Mouse (Mus musculus) megakaryocyte, embryonic 14.5 days (primary cell): ENCODE data around the gene Lrmda. TPM values are rescaled to one million over a fixed set of nuclear protein-coding genes. Genes with fewer than 3 reads are reported as not detected.

ENCODE experiments used
- H3K27me3 ChIP-seq: replicated peaks from 2 replicates; pipeline ENCODE3; 2012; ENCODE audit warnings: inconsistent platforms
- H3K36me3 ChIP-seq: replicated peaks from 2 replicates; pipeline ENCODE3; 2012; ENCODE audit warnings: low read length, inconsistent platforms, mixed read lengths
- H3K4me1 ChIP-seq: 2 replicates; pipeline ENCODE4 v1.6.1; 2012; ENCODE audit warnings: inconsistent platforms
- H3K4me3 ChIP-seq: replicated peaks from 2 replicates; pipeline ENCODE3; 2012; ENCODE audit warnings: moderate library complexity, mild to moderate bottlenecking, inconsistent platforms
- H3K9me3 ChIP-seq: 2 replicates; pipeline ENCODE4 v1.6.1; 2012; ENCODE audit warnings: inconsistent platforms
- FLI1 ChIP-seq: IDR thresholded peaks from 2 replicates; pipeline ENCODE4 v1.6.1; 2012; ENCODE audit warnings: low read length, inconsistent platforms, mixed read lengths
- GATA1 ChIP-seq: IDR thresholded peaks from 3 replicates; pipeline ENCODE4 v1.6.1; 2012; ENCODE audit warnings: mixed read lengths, low read length, inconsistent platforms, borderline replicate concordance
- polyA plus RNA-seq: library from polyadenylated mRNA; stranded (reverse); fragments of >175 nt; gene quantifications from 2 replicates; pipeline ENCODE4 v1.2.3, GENCODE M21; 2012; ENCODE audit warnings: low replicate concordance; ENCODE audit not compliant: insufficient read depth

The Lrmda gene
- polyA plus RNA-seq, 1 experiment = 7.1 TPM

DNA sequence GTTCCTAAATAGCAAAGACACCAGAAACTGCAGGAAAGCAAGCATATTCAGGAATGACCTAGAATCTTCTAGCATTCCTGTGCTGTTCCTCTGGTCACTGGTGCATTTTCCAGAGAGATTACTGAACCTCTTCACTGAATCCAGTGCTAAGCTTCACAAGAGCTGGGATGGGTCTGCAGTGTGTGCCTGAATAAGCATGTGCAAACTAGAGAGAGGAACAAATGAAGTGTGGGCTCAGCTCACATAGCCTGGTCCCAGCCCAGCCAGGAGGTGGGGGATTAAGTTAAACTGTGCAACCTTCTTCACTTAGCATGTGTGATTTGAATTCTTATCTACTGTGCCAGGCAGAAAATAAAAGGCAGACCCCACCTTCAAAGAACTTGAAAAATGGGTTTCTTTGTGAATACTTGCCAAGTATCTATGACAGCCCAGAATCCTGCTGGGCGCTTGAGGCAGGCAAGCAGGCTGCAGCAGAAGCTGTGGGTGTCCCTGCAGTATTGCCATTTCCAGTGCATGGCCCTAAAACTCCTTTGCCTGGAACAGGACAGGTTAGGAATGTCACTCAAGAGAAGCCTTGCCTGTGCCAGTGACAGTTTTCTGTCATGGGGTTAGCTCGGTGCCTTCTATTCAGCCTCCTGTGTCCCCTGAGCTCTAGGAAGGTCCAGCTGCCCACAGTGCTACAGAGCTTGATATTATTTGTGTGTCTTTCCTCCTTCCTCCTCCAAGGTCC lies 426.5 kb downstream of the Lrmda start:
- H3K36me3 ChIP-seq = no peaks in the 10 kb centered on the region
- no peak overlapping the region for H3K4me3 ChIP-seq
- H3K4me1 ChIP-seq = no peaks in the 10 kb centered on the region
- TF ChIP-seq FLI1 (no peak), GATA1 (no peak)
- H3K27me3 ChIP-seq = no peaks in the 10 kb centered on the region
- H3K9me3 ChIP-seq = no peaks in the 10 kb centered on the region

DNA sequence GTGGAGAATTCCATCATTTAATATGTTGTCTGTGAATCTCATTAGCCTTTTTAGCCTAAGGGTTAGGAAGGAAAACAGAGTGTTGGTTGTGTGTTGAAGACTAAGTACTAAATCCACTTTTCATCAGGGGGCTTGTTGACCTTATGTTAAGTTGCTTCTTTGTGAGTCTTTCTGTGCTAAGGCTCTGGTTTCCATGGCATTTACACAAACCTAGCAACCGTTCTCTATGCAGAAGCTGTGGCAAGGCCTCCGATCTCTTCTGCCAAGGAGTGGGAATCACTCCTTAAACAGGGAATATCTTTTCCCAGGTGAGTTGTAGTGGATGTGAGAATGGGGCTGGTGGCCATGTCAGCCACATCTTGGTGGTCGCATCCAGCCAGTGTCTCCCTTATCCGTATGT lies 432.1 kb downstream of the Lrmda start:
- Histone ChIP-seq H3K4me3 (no peak overlapping the region), H3K36me3 (no peaks in the 10 kb centered on the region), H3K27me3 (no peaks in the 10 kb centered on the region), H3K9me3 (no peaks in the 10 kb centered on the region), H3K4me1 (no peaks in the 10 kb centered on the region)
- TF ChIP-seq FLI1 (no peak), GATA1 (no peak)

DNA sequence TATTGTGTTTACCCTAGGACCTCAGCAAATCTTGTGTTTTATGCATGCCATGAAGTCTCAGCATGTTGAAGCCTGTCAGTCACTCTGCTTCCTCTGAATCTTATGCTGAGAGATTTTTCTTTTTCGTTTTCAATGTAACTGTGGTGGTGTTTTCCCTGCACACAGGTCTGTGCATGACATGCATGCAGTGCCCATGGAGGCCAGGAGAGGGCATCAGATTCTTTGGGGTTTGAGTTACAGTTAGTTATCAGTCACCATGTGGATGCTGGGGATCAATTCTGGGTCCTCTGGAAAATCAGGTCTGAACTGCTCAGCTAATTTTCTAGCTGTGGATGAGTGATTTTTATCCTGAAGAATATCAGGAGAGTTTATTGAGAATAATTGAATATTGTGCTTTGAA lies 444.8 kb downstream of the Lrmda start:
- Histone ChIP-seq H3K9me3 (peaks cover 14% of the 10 kb centered on the region), H3K27me3 (no peaks in the 10 kb centered on the region), H3K4me1 (no peaks in the 10 kb centered on the region), H3K36me3 (no peaks in the 10 kb centered on the region), H3K4me3 (no peak overlapping the region)
- TF ChIP-seq GATA1 (no peak), FLI1 (no peak)

DNA sequence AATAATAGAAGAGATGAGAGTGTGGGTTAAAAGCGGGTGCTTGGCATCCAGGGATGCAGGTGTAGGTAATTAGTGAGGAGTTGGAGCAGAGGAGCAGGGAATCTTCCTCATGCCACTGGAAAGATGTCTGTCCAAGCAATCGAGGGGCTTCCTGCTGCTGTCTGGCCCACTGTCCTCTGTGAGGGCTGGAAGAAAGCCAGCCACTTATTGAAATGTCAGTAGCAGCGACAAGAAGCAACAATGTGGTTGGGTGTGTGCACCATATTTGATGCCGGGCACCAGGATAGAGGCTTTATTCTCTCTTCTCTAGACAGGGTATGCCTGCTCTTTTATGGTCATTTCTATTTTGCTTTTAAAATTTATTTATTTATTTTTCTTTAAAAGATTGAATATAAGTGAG lies 451.5 kb downstream of the Lrmda start:
- H3K27me3 ChIP-seq = no peaks in the 10 kb centered on the region
- H3K4me3 ChIP-seq = no peak overlapping the region
- H3K9me3 ChIP-seq = 0 out of 2 replicates have a peak, but pooled peaks cover 8% of the 10 kb centered on the region
- no peak for TF ChIP-seq FLI1
- TF ChIP-seq GATA1 = no peak
- H3K4me1 ChIP-seq = no peaks in the 10 kb centered on the region
- no peaks in the 10 kb centered on the region for H3K36me3 ChIP-seq

DNA sequence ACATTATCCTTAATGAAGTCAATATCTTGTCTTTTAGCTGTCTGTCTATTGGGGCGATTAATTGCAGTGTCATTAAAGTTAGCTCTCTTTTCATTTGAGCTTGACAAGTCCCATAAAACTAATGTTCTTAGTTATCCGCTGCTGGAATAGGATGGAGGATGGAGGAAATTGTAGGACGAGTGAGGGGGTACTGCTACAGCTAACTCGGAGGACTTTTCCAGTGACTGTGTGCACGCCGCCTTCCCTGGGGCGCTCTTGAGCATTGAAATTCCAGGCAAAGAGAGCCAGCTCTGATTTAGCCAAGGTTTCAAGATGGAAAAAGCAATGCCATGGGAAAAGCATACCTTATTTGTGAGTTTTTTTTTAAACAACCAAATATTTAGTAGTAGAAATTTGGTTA lies 453.9 kb downstream of the Lrmda start:
- Histone ChIP-seq H3K4me1 (no peaks in the 10 kb centered on the region), H3K27me3 (no peaks in the 10 kb centered on the region), H3K9me3 (peaks cover 27% of the 10 kb centered on the region), H3K4me3 (no peak overlapping the region), H3K36me3 (no peaks in the 10 kb centered on the region)
- no peak for TF ChIP-seq GATA1
- TF ChIP-seq FLI1 = no peak

DNA sequence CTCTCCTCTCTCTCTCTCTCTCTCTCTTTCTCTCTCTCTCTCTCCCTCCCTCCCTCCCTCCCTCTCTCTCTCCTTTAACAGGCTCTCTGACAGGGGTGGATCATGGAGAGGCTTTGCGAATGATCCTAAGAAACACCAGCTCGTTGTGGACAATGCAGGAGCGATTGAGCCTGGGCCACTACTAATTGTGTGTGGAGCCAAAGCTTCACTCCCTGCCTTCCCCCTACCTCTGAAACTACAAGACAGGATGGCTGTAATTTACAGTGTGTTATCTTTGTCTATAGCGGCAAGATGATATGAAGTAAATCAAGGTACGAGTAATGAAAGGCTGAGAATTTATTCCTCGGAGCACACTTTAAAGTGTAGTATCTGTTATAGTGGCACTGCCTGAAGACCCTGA lies 454.5 kb downstream of the Lrmda start:
- H3K4me1 ChIP-seq = no peaks in the 10 kb centered on the region
- no peaks in the 10 kb centered on the region for H3K36me3 ChIP-seq
- H3K9me3 ChIP-seq = peaks cover 27% of the 10 kb centered on the region
- H3K27me3 ChIP-seq = no peaks in the 10 kb centered on the region
- no peak overlapping the region for H3K4me3 ChIP-seq
- TF ChIP-seq FLI1 = no peak
- no peak for TF ChIP-seq GATA1

DNA sequence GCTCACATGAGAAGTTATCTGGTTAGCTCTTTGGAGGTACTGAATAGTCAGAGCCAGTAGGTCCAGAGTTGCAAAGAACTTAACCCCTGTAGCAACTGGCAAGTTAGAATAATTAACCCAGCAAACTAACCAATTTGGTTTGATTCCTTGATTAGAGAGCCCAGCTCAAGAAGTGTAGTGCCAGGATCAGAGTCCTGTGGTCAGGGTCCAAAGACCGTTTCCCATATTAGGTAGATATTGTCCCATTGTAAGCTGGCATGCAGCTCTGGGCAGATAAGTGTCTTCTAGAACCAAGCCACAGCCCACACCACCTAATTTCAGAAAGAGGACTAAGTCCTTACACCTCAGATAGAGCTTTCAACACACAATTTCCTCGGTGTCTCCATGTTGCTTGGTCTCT lies 473.8 kb downstream of the Lrmda start:
- H3K4me1 ChIP-seq = no peaks in the 10 kb centered on the region
- no peak for TF ChIP-seq FLI1
- TF ChIP-seq GATA1 = no peak
- H3K9me3 ChIP-seq = peaks cover 8% of the 10 kb centered on the region; the same call in 1 of the 2 replicates
- H3K4me3 ChIP-seq = no peak overlapping the region
- no peaks in the 10 kb centered on the region for H3K36me3 ChIP-seq
- H3K27me3 ChIP-seq = no peaks in the 10 kb centered on the region

DNA sequence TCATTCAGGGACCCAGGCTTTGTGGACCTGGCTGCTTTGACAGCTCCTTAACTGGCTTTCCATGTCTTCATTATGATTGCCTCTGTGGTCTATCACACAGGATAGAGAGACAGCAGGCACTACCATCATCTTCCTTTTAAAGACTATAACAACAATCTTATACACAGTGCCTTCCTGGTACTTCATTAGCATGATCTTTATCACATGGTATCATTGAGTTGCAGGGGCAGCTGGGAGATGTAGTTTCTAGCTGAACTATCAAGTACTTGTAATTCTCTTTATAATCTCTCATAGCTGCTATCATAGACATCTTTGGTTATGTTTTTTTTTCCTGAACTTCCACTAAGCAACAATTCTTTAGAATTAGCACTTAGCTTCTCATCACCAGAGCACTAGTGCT lies 474.8 kb downstream of the Lrmda start:
- peaks cover 8% of the 10 kb centered on the region; the same call in 1 of the 2 replicates for H3K9me3 ChIP-seq
- no peaks in the 10 kb centered on the region for H3K4me1 ChIP-seq
- no peaks in the 10 kb centered on the region for H3K27me3 ChIP-seq
- no peaks in the 10 kb centered on the region for H3K36me3 ChIP-seq
- TF ChIP-seq GATA1 = no peak
- no peak for TF ChIP-seq FLI1
- no peak overlapping the region for H3K4me3 ChIP-seq

DNA sequence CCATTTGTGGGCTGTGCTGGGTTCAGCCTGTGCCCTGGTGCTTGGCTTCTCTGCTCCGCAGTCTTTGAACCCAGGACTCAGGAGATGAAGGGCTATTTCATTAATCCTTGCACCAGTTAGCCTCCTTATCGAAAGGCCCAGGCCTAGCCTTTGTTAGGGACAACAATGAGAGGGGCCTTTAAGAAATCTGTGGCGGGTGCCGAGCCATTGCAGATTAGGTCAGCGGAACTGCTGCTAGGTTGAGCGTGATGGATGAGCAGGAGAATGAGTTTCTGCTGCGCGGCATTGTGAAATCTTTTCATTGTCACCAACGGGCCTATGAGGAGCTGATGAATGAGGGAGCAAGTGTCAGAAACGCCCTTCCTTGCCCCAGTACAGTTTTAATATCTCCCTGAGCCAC lies 475.4 kb downstream of the Lrmda start:
- H3K27me3 ChIP-seq = no peaks in the 10 kb centered on the region
- no peak for TF ChIP-seq FLI1
- H3K9me3 ChIP-seq = peaks cover 8% of the 10 kb centered on the region; the same call in 1 of the 2 replicates
- no peaks in the 10 kb centered on the region for H3K4me1 ChIP-seq
- H3K4me3 ChIP-seq = no peak overlapping the region
- no peaks in the 10 kb centered on the region for H3K36me3 ChIP-seq

DNA sequence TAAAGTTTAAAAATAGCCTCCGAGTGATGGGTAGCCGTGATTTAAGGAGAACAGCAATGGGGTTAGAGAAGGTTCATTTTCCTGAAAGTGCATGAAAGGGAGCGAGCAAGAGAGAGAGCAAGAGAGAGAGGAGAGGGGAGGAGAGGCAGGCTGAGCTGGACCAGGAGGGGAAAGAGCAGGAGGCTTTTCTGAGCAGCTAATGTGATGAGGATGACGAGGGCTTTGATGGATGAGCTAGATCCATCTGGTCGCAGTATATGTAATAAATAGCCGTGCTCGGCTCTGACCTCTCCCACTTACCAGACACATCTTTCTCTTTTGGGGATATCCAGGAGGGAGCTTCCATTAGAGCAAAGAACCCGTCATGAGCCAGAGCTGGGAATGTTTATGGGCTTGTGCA lies 475.8 kb downstream of the Lrmda start:
- no peaks in the 10 kb centered on the region for H3K4me1 ChIP-seq
- H3K9me3 ChIP-seq = peaks cover 8% of the 10 kb centered on the region; the same call in 1 of the 2 replicates
- TF ChIP-seq GATA1 = no peak
- no peak for TF ChIP-seq FLI1
- H3K4me3 ChIP-seq = no peak overlapping the region
- no peaks in the 10 kb centered on the region for H3K36me3 ChIP-seq
- no peaks in the 10 kb centered on the region for H3K27me3 ChIP-seq

DNA sequence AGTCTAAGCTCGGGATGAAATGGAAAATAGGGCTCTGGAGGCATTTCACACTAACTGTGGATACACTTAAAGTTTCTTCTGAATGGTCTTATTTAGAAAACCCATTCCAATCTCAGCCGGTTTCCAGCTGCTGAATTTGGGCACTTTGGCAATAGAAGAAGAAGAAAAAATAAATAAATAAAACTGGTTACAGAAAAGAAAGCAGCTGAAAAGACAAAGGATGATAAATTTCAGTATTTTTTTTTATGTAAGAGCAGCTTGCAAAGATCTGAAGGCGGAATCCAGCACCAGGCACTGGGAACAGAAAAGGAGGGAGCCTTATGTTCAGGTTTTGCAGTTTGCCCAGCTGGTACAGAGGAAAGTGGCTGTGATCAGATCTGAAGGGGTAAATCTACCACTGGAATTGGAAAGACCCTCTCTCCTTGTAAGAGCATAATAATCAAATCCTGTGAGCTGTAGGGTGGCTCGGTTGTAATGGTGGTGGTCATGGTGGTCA lies 478.2 kb downstream of the Lrmda start:
- no peaks in the 10 kb centered on the region for H3K27me3 ChIP-seq
- TF ChIP-seq FLI1 (no peak), GATA1 (no peak)
- no peaks in the 10 kb centered on the region for H3K4me1 ChIP-seq
- no peak overlapping the region for H3K4me3 ChIP-seq
- H3K36me3 ChIP-seq = no peaks in the 10 kb centered on the region
- H3K9me3 ChIP-seq = 0 out of 2 replicates have a peak, but pooled peaks cover 4% of the 10 kb centered on the region
